Mouse (Mus musculus): Measurements from ENCODE around the gene Entpd8. TPM values are rescaled to one million over a fixed set of nuclear protein-coding genes. Genes with fewer than 3 reads are reported as not detected.

Entpd8 gene
- polyA plus RNA-seq, 1 experiment from 2014 or later: 1.7 TPM

DNA sequence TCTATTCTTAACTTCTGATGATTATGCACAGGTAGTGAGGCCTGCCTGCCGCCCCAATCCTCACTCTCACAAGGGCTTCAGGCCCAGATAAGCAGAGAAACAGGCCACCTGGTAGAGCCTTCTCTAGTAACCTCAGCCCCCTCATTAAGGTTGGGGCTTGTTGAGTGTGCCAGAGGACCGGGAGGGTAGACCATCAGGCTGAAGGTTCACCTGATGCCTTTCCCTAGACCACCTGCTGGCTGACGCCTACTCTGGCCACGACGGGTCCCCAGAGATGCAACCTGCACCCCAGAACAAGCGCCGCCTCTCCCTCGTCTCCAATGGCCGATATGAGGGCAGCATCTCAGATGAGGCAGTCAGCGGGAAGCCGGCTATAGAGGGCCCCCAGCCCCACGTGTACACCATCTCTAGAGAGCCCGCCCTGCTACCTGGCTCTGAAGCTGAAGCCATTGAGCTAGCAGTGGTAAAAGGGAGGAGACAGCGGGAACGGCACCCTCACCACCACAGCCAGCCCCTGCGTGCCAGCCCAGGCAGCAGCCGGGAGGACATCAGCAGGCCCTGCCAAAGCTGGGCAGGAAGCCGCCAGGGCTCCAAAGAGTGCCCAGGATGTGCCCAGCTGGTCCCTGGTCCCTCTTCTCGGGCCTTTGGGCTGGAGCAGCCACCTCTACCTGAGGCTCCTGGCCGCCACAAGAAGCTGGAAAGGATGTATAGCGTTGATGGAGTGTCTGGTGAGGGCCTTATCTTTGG lies 24.5 kb upstream of the Entpd8 start:
- no peaks in the 10 kb centered on the region for H3K27me3 ChIP-seq (replicated peaks; ENCODE audit: control insufficient read depth, insufficient read depth, low read length)
- H3K36me3 ChIP-seq (ENCODE audit: control insufficient read depth, insufficient read depth, low read length): peaks cover 4% of the 10 kb centered on the region; the same call in 1 of the 2 replicates
- no peaks in the 10 kb centered on the region for H3K9me3 ChIP-seq (ENCODE audit: control insufficient read depth, low read length)
- H3K4me1 ChIP-seq (replicated peaks; ENCODE audit: control insufficient read depth, insufficient read depth, low read length): peaks cover 32% of the 10 kb centered on the region
- WGBS: 87% methylated on average over 21 of the region's 21 CpGs
- DNase-seq (ENCODE audit: low spot score) (peak; percentile 32), ATAC-seq (replicated peaks; ENCODE audit: low FRiP score) (no peak)
- H3K4me2 ChIP-seq: peak overlapping the region; percentile 92
- peak overlapping the region; percentile 69; the same call in 1 of the 2 replicates for H3K4me3 ChIP-seq (ENCODE audit: low read depth, low read length)
- peak overlapping the region; percentile 65; the same call in 1 of the 2 replicates for H3K9ac ChIP-seq (ENCODE audit: low read depth, low read length)
- H3K27ac ChIP-seq (ENCODE audit: low read depth, low read length): no peak overlapping the region; the same call in 1 of the 2 replicates

DNA sequence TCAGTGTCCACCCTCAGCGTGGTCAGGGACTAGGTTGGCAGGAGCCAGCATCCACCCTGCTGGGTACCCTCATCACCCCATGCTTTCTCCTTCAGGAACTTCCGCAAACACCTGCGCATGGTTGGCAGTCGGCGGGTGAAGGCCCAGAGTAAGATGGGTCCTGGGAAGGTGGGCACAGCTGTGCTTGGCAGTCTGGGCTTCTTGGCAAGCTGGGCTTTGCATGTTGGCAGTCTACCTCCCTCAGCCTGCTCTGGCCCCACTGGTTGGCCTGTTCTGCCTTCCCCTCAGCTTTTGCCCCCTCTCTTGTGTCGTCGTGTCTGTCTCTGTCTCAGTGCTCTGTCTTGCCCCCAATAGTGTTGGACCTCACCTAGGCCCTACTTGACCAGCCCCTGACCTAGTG lies 21.2 kb upstream of the Entpd8 start:
- 90% methylated on average over 7 of the region's 7 CpGs for WGBS

DNA sequence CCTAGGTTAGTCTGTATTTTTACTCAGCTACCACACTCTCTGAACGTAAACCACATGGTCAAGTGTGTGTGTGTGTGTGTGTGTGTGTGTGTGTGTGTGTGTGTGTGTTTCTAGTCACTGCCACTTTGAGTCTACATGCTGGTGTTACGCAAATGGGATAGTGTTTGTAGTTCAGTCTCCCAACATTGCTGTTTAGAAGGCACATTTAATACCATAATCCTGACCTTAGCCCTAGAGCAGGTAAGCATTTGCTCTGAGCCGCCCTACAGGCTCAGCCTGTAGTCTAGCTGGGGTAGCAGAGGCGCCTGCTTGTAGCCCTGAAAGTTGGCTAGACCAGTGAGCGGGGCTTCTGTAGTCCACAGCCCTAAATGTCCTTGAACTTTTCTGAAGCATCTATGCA lies 16.6 kb upstream of the Entpd8 start:
- Histone ChIP-seq H3K27me3 (replicated peaks; ENCODE audit: control insufficient read depth, insufficient read depth, low read length) (no peaks in the 10 kb centered on the region), H3K9me3 (ENCODE audit: control insufficient read depth, low read length) (no peaks in the 10 kb centered on the region), H3K36me3 (ENCODE audit: control insufficient read depth, insufficient read depth, low read length) (no peaks in the 10 kb centered on the region), H3K27ac (ENCODE audit: low read depth, low read length) (no peak overlapping the region), H3K4me1 (replicated peaks; ENCODE audit: control insufficient read depth, insufficient read depth, low read length) (peaks cover 8% of the 10 kb centered on the region; the same call in 1 of the 2 replicates), H3K4me2 (no peak overlapping the region), H3K9ac (ENCODE audit: low read depth, low read length) (no peak overlapping the region), H3K4me3 (ENCODE audit: low read depth, low read length) (no peak overlapping the region)
- ATAC-seq (replicated peaks; ENCODE audit: low FRiP score) (no peak), DNase-seq (ENCODE audit: low spot score) (no peak)
- WGBS: 85% methylated on average over 5 of the region's 5 CpGs

More for the DNA sequence above, 21.2 kb upstream of the Entpd8 start:
- Histone ChIP-seq H3K9ac (ENCODE audit: low read depth, low read length) (no peak overlapping the region), H3K4me1 (replicated peaks; ENCODE audit: control insufficient read depth, insufficient read depth, low read length) (peaks cover 31% of the 10 kb centered on the region), H3K4me3 (ENCODE audit: low read depth, low read length) (no peak overlapping the region), H3K27me3 (replicated peaks; ENCODE audit: control insufficient read depth, insufficient read depth, low read length) (no peaks in the 10 kb centered on the region), H3K9me3 (ENCODE audit: control insufficient read depth, low read length) (no peaks in the 10 kb centered on the region), H3K36me3 (ENCODE audit: control insufficient read depth, insufficient read depth, low read length) (peaks cover 4% of the 10 kb centered on the region; the same call in 1 of the 2 replicates), H3K27ac (ENCODE audit: low read depth, low read length) (no peak overlapping the region), H3K4me2 (no peak overlapping the region)
- ATAC-seq (replicated peaks; ENCODE audit: low FRiP score): no peak
- DNase-seq (ENCODE audit: low spot score): no peak

DNA sequence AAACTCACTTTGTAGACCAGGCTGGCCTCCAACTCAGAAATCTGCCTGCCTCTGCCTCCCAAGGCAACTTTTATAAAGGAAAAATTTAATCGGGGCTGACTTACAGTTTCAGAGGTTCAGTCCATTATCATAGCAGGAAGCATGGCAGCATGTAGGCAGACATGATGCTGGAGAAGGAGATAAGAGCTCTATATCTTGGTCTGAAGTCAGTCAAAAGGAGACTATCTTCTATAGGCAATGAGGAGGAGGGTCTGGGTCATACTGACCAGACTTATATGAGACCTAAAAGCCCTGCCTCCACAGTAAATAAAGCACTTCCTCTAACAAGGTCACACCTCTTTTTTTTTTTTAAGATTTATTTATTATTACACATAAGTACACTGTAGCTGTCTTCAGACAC lies 15.8 kb upstream of the Entpd8 start:
- Histone ChIP-seq H3K4me2 (no peak overlapping the region), H3K27me3 (replicated peaks; ENCODE audit: control insufficient read depth, insufficient read depth, low read length) (no peaks in the 10 kb centered on the region), H3K36me3 (ENCODE audit: control insufficient read depth, insufficient read depth, low read length) (no peaks in the 10 kb centered on the region), H3K4me1 (replicated peaks; ENCODE audit: control insufficient read depth, insufficient read depth, low read length) (peaks cover 2% of the 10 kb centered on the region; the same call in 1 of the 2 replicates), H3K9ac (ENCODE audit: low read depth, low read length) (no peak overlapping the region), H3K4me3 (ENCODE audit: low read depth, low read length) (no peak overlapping the region), H3K27ac (ENCODE audit: low read depth, low read length) (no peak overlapping the region), H3K9me3 (ENCODE audit: control insufficient read depth, low read length) (no peaks in the 10 kb centered on the region)
- DNase-seq (ENCODE audit: low spot score) (no peak), ATAC-seq (replicated peaks; ENCODE audit: low FRiP score) (peak; percentile 44; the same call in 1 of the 2 replicates)
- WGBS: 33% methylated on average over 1 of the region's 1 CpGs

DNA sequence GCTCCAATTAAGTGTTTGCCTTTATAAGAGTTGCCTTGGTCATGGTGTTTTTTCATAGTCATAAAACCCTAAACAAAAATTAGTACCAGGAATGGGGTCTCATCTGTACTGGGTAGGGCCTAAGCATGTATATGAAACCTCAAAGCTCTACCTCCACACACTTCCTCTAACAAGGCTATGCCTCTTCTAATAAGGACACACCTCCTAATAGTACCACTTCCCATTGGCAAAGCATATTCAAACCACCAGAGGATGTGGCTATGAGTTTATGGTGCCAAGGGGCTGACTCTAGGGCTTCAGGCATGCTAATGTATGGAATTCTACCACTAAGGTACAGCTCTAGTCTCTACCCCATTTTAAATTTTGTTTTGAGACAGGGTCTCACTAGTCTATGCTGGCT lies 14.6 kb upstream of the Entpd8 start:
- no peaks in the 10 kb centered on the region for H3K36me3 ChIP-seq (ENCODE audit: control insufficient read depth, insufficient read depth, low read length)
- H3K4me2 ChIP-seq: no peak overlapping the region
- no peak overlapping the region for H3K4me3 ChIP-seq (ENCODE audit: low read depth, low read length)
- no peak for DNase-seq (ENCODE audit: low spot score)
- no peaks in the 10 kb centered on the region for H3K4me1 ChIP-seq (replicated peaks; ENCODE audit: control insufficient read depth, insufficient read depth, low read length)
- H3K27ac ChIP-seq (ENCODE audit: low read depth, low read length): no peak overlapping the region
- no peaks in the 10 kb centered on the region for H3K27me3 ChIP-seq (replicated peaks; ENCODE audit: control insufficient read depth, insufficient read depth, low read length)
- no peak overlapping the region for H3K9ac ChIP-seq (ENCODE audit: low read depth, low read length)
- no peaks in the 10 kb centered on the region for H3K9me3 ChIP-seq (ENCODE audit: control insufficient read depth, low read length)
- ATAC-seq (replicated peaks; ENCODE audit: low FRiP score): no peak

DNA sequence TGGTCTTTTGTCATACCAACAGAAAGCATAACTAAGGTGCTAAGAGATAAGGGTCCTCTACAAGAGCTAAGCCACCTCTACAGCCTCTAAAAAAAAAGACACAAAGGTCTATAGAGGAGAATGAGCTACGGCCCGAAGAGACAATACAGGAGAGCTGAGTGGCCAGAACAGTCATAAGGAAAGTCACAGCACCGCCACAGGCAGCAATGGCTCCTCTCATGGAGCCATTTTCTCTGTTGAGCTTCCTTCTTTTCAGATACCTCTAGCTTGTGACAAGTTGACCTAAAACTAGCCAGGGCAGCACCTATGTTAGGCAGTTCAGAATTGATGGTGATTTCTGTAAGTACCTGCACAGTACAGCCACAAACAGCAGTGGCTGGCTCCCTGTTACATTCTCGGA lies 13.6 kb upstream of the Entpd8 start:
- 78% methylated on average over 4 of the region's 4 CpGs for WGBS

DNA sequence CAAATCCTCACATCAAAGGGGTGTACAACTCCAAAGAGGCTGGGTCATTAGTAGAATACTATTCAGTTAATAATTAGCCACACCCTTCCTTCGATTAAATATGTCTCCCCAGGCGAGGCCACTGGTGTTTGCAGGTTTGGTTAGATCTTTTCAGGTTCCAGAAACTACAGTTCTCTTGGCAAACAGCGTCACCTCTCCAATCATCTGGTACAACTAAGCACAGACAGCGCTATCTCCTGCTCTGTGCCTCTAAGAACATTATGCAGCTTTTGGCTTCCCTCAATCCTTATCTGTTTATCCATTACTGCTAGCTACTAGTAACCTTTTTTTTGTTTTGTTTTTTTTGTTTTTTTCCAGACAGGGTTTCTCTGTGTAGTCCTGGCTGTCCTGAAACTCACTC lies 10.6 kb upstream of the Entpd8 start:
- H3K4me1 ChIP-seq (replicated peaks; ENCODE audit: control insufficient read depth, insufficient read depth, low read length): no peaks in the 10 kb centered on the region
- ATAC-seq (replicated peaks; ENCODE audit: low FRiP score) (no peak), DNase-seq (ENCODE audit: low spot score) (no peak)
- no peaks in the 10 kb centered on the region for H3K9me3 ChIP-seq (ENCODE audit: control insufficient read depth, low read length)
- H3K27ac ChIP-seq (ENCODE audit: low read depth, low read length): no peak overlapping the region
- H3K27me3 ChIP-seq (replicated peaks; ENCODE audit: control insufficient read depth, insufficient read depth, low read length): no peaks in the 10 kb centered on the region
- H3K4me2 ChIP-seq: no peak overlapping the region
- H3K9ac ChIP-seq (ENCODE audit: low read depth, low read length): no peak overlapping the region
- H3K4me3 ChIP-seq (ENCODE audit: low read depth, low read length): no peak overlapping the region
- WGBS: 74% methylated on average over 4 of the region's 4 CpGs
- H3K36me3 ChIP-seq (ENCODE audit: control insufficient read depth, insufficient read depth, low read length): no peaks in the 10 kb centered on the region

More for the DNA sequence above, 13.6 kb upstream of the Entpd8 start:
- no peak overlapping the region for H3K9ac ChIP-seq (ENCODE audit: low read depth, low read length)
- no peaks in the 10 kb centered on the region for H3K4me1 ChIP-seq (replicated peaks; ENCODE audit: control insufficient read depth, insufficient read depth, low read length)
- no peak overlapping the region for H3K4me3 ChIP-seq (ENCODE audit: low read depth, low read length)
- H3K4me2 ChIP-seq: no peak overlapping the region
- ATAC-seq (replicated peaks; ENCODE audit: low FRiP score) (no peak), DNase-seq (ENCODE audit: low spot score) (no peak)
- H3K27ac ChIP-seq (ENCODE audit: low read depth, low read length): no peak overlapping the region
- no peaks in the 10 kb centered on the region for H3K9me3 ChIP-seq (ENCODE audit: control insufficient read depth, low read length)
- no peaks in the 10 kb centered on the region for H3K27me3 ChIP-seq (replicated peaks; ENCODE audit: control insufficient read depth, insufficient read depth, low read length)
- no peaks in the 10 kb centered on the region for H3K36me3 ChIP-seq (ENCODE audit: control insufficient read depth, insufficient read depth, low read length)

DNA sequence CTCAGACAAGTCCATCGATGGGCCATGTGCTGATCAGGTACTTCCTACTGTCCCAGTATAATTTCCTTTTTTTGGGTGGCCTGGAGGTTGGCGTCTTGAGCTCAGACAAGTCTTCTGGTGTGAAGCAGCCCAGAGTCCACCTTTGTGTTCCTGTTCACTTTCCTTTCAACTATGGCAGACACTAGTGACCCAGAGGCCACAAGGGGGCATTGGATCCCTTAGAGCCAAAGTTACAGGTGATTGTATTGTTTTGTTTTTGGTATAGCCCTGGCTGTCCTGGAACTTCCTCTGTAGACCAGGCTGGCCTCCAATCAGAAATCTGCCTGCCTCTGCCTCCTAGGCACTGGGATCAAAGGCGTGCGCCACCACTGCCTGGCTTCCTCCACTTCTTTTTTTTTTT lies 7.7 kb upstream of the Entpd8 start:
- Histone ChIP-seq H3K9me3 (ENCODE audit: control insufficient read depth, low read length) (no peaks in the 10 kb centered on the region), H3K4me2 (no peak overlapping the region), H3K4me1 (replicated peaks; ENCODE audit: control insufficient read depth, insufficient read depth, low read length) (no peaks in the 10 kb centered on the region), H3K27me3 (replicated peaks; ENCODE audit: control insufficient read depth, insufficient read depth, low read length) (no peaks in the 10 kb centered on the region), H3K4me3 (ENCODE audit: low read depth, low read length) (no peak overlapping the region), H3K27ac (ENCODE audit: low read depth, low read length) (no peak overlapping the region), H3K9ac (ENCODE audit: low read depth, low read length) (no peak overlapping the region), H3K36me3 (ENCODE audit: control insufficient read depth, insufficient read depth, low read length) (no peaks in the 10 kb centered on the region)
- WGBS: 87% methylated on average over 4 of the region's 4 CpGs
- ATAC-seq (replicated peaks; ENCODE audit: low FRiP score) (no peak), DNase-seq (ENCODE audit: low spot score) (no peak)

DNA sequence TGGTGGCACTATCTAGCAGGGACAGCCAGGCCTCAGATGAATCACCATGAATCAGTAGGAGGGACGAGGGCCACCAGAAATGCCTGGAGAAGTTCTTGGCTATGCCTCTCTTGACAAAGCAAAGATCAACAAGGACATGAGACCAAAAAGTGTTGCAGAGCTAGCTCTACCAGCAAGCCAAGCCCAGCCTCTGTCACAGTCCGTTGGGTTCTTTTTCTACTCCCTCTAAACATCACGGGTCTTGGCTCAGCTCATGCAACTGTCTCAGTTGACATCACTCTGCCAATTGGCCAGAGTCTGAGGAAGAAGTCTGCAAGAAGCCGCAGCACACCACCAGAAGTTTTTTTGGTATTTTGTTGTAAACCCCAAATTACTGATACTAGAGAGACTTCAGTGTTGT lies 4.6 kb upstream of the Entpd8 start:
- no peak for DNase-seq (ENCODE audit: low spot score)
- H3K9ac ChIP-seq (ENCODE audit: low read depth, low read length): no peak overlapping the region
- no peaks in the 10 kb centered on the region for H3K4me1 ChIP-seq (replicated peaks; ENCODE audit: control insufficient read depth, insufficient read depth, low read length)
- no peak overlapping the region for H3K4me3 ChIP-seq (ENCODE audit: low read depth, low read length)
- H3K9me3 ChIP-seq (ENCODE audit: control insufficient read depth, low read length): no peaks in the 10 kb centered on the region
- H3K27ac ChIP-seq (ENCODE audit: low read depth, low read length): no peak overlapping the region
- H3K27me3 ChIP-seq (replicated peaks; ENCODE audit: control insufficient read depth, insufficient read depth, low read length): no peaks in the 10 kb centered on the region
- ATAC-seq (replicated peaks; ENCODE audit: low FRiP score): no peak
- WGBS: 69% methylated on average over 4 of the region's 4 CpGs
- H3K4me2 ChIP-seq: no peak overlapping the region
- no peaks in the 10 kb centered on the region for H3K36me3 ChIP-seq (ENCODE audit: control insufficient read depth, insufficient read depth, low read length)

Measured in liver, embryonic 11.5 days (tissue).